In the genomic region with DNA sequence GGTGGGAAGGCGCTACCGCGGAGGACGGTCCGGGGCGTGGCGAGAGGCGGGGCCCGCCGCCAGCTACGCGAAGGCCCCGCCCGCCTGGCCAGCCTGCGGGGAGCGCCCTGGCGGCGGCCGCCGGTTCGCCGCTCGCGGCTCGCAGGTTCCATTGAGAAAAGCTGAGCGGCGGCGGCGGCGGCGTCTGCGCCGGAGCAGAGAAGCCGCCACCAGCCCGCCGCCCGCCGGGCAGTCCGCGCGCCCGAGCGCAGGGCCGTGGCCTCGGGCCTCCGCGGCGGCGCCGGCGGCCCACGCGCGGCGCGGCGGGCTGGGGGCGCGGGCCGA, we compare ENCODE assay signal across 8 mouse cellular contexts. TPM values are rescaled to one million over a fixed set of nuclear protein-coding genes. Genes with fewer than 3 reads are reported as not detected.
DNase-seq lines count a peak whose midpoint lies in the region; ATAC-seq and TF ChIP-seq lines count a peak whose summit lies in the region.

A gene (plus strand): TSS at position 107 of the 324 bp plus-strand sequence.

- no peaks in the 10 kb centered on the region for H3K36me3 ChIP-seq in lung, embryonic 16.5 days (ENCODE audit: control insufficient read depth, insufficient read depth, low read length)
- H3K36me3 ChIP-seq in embryonic facial prominence, embryonic 12.5 days: no peaks in the 10 kb centered on the region
- H3K36me3 ChIP-seq in liver, embryonic 14.5 days (replicated peaks; ENCODE audit: control insufficient read depth, insufficient read depth, low read depth): peaks cover under 1% of the 10 kb centered on the region; the same call in 1 of the 2 replicates

- no peak for ATAC-seq in lung, embryonic 16.5 days (ENCODE audit: low read depth)
- no peak for ATAC-seq in embryonic facial prominence, embryonic 12.5 days (ENCODE audit: insufficient number of reproducible peaks, insufficient read depth, low FRiP score, low TSS enrichment)
- ATAC-seq in hematopoietic stem cell, adult 5-6 weeks (replicated peaks in 1 of 2; ENCODE audit: insufficient read depth in 1 of 2, low FRiP score in 2 of 2, low TSS enrichment in 1 of 2, low read depth in 1 of 2, poor library complexity in 2 of 2, severe bottlenecking in 2 of 2): no peak
- no peak for ATAC-seq in liver, embryonic 14.5 days (ENCODE audit: insufficient read depth)

- H3K9me3 ChIP-seq in lung, embryonic 16.5 days (ENCODE audit: control insufficient read depth, low read length): no peaks in the 10 kb centered on the region
- no peaks in the 10 kb centered on the region for H3K9me3 ChIP-seq in embryonic facial prominence, embryonic 12.5 days
- no peaks in the 10 kb centered on the region for H3K9me3 ChIP-seq in liver, embryonic 14.5 days (ENCODE audit: control insufficient read depth, low read length)

- no peak for TF ChIP-seq EP300 in liver, embryonic 14.5 days (IDR thresholded peaks at IDR 0.05; ENCODE audit: low read depth)

- 0% methylated on average over 4 of the region's 60 CpGs for WGBS in lung, embryonic 16.5 days
- 0% methylated on average over 48 of the region's 60 CpGs for WGBS in embryonic facial prominence, embryonic 12.5 days
- WGBS in liver, embryonic 14.5 days (ENCODE audit: insufficient replicate concordance): 1% methylated on average over 30 of the region's 60 CpGs

- H3K4me1 ChIP-seq in lung, embryonic 16.5 days (replicated peaks; ENCODE audit: control insufficient read depth, insufficient read depth, low read length): peaks cover 36% of the 10 kb centered on the region
- peaks cover 47% of the 10 kb centered on the region for H3K4me1 ChIP-seq in embryonic facial prominence, embryonic 12.5 days
- H3K4me1 ChIP-seq in liver, embryonic 14.5 days (replicated peaks; ENCODE audit: control insufficient read depth in 2 of 2, insufficient read depth in 2 of 2, low read length in 1 of 2): peaks cover 39 to 40% of the 10 kb centered on the region in 2 experiments

- no peak for DNase-seq in lung, postnatal 25 days (ENCODE audit: low spot score)
- no peak for DNase-seq in liver, embryonic 14.5 days (ENCODE audit: low read depth in 3 of 3, low spot score in 3 of 3)
- no peak for DNase-seq in cerebellum, postnatal 10 days
- DNase-seq in thymus, postnatal 4 days: no peak
- no peak for DNase-seq in spleen, postnatal 4 days (ENCODE audit: low spot score in 2 of 2)

- H3K27ac ChIP-seq in lung, embryonic 16.5 days (ENCODE audit: low read length): peak within 1 kb of the TSS; percentile 81
- H3K27ac ChIP-seq in embryonic facial prominence, embryonic 12.5 days: peak within 1 kb of the TSS; percentile 69
- H3K27ac ChIP-seq in liver, embryonic 14.5 days: peak within 1 kb of the TSS; percentile 98

- H3K4me3 ChIP-seq in lung, embryonic 16.5 days (ENCODE audit: low read length): peak within 1 kb of the TSS; percentile 61
- H3K4me3 ChIP-seq in embryonic facial prominence, embryonic 12.5 days: peak within 1 kb of the TSS; percentile 63
- peak within 1 kb of the TSS; percentile 89 to 91 for H3K4me3 ChIP-seq in liver, embryonic 14.5 days (ENCODE audit: insufficient read depth in 1 of 2, low read depth in 2 of 2, low read length in 2 of 2)

- TF ChIP-seq CTCF in liver, embryonic 14.5 days (IDR thresholded peaks at IDR 0.05; ENCODE audit: low read depth): no peak

- H3K4me2 ChIP-seq in lung, embryonic 16.5 days (ENCODE audit: low read depth, low read length): peak within 1 kb of the TSS; percentile 87
- H3K4me2 ChIP-seq in embryonic facial prominence, embryonic 12.5 days (replicated peaks): peak within 1 kb of the TSS; percentile 97
- peak within 1 kb of the TSS; percentile 93 for H3K4me2 ChIP-seq in liver, embryonic 14.5 days (ENCODE audit: low read depth)

- H3K9ac ChIP-seq in lung, embryonic 16.5 days (ENCODE audit: low read length): peak within 1 kb of the TSS; percentile 73
- peak within 1 kb of the TSS; percentile 71 for H3K9ac ChIP-seq in embryonic facial prominence, embryonic 12.5 days
- peak within 1 kb of the TSS; percentile 93 for H3K9ac ChIP-seq in liver, embryonic 14.5 days (replicated peaks)

- no peaks in the 10 kb centered on the region for H3K27me3 ChIP-seq in lung, embryonic 16.5 days (ENCODE audit: control insufficient read depth, insufficient read depth, low read depth, low read length)
- peaks cover 33% of the 10 kb centered on the region for H3K27me3 ChIP-seq in embryonic facial prominence, embryonic 12.5 days
- no peaks in the 10 kb centered on the region for H3K27me3 ChIP-seq in liver, embryonic 14.5 days (ENCODE audit: control insufficient read depth, insufficient read depth, low read length)

RNA-seq across cellular contexts. Expression of the gene that starts here (rescaled TPM):
- 0.82 and 1.2 TPM in 2 replicates for polyA plus RNA-seq in lung, embryonic 16.5 days (2015; fragmentation: Nextera tagmentation; extraction: Ambion mirVana)
- 2.1 and 2.8 TPM in 2 replicates for polyA plus RNA-seq in embryonic facial prominence, embryonic 12.5 days (2016; fragmentation: Nextera tagmentation; extraction: Ambion mirVana)
- 21.8 and 70.4 TPM in 2 replicates for total RNA-seq in hematopoietic stem cell, adult 5-6 weeks (2017)
- 69.6 and 80.3 TPM in 2 replicates for polyA plus RNA-seq in liver, embryonic 14.5 days (2012; rRNA removed)
- 13.3 and 16.2 TPM in 2 replicates for polyA plus RNA-seq in liver, embryonic 14.5 days (2014; fragmentation: Nextera tagmentation; extraction: Ambion mirVana)
